Mouse (Mus musculus) liver, postnatal 0 days (tissue): ENCODE results near the gene Cd101. TPM values are rescaled to one million over a fixed set of nuclear protein-coding genes. Genes with fewer than 3 reads are reported as not detected.

Source experiments
- ATAC-seq: fragments of 200-750 bp; cut with Nextera tagmentation; 2 replicates; pipeline ENCODE4 v1.8.0; 2017; ENCODE audit warnings: mild to moderate bottlenecking, moderate library complexity
- DNase-seq: peaks from one replicate; pipeline ENCODE4 v3.0.0-alpha.2; 2016
- H3K27ac ChIP-seq: fragments of 300-500 bp; sonication (generic); 2 replicates; pipeline ENCODE4 v1.5.1; 2014; ENCODE audit warnings: antibody characterized with exemption, moderate library complexity, mild to moderate bottlenecking, low read depth
- H3K27me3 ChIP-seq: fragments of 300-500 bp; sonication (generic); 2 replicates; pipeline ENCODE4 v1.6.1; 2014; ENCODE audit warnings: low read length, control low read depth, mixed read lengths; ENCODE audit not compliant: insufficient read depth
- H3K36me3 ChIP-seq: fragments of 300-500 bp; sonication (generic); replicated peaks from 2 replicates; pipeline ENCODE4 v1.6.1; 2014; ENCODE audit warnings: mild to moderate bottlenecking, control low read depth, low read length, moderate library complexity, mixed read lengths; ENCODE audit not compliant: insufficient read depth
- H3K4me1 ChIP-seq: fragments of 300-500 bp; sonication (generic); 2 replicates; pipeline ENCODE4 v1.6.1; 2014; ENCODE audit warnings: antibody characterized with exemption, mild to moderate bottlenecking, control low read depth; ENCODE audit not compliant: insufficient read depth
- H3K4me2 ChIP-seq: fragments of 300-500 bp; sonication (generic); 2 replicates; pipeline ENCODE4 v1.6.1; 2014; ENCODE audit warnings: low read depth, mild to moderate bottlenecking, low read length, moderate library complexity, mixed read lengths
- H3K4me3 ChIP-seq: fragments of 300-500 bp; sonication (generic); 2 replicates; pipeline ENCODE4 v1.5.1; 2014; ENCODE audit warnings: low read depth, low read length
- H3K9ac ChIP-seq: fragments of 300-500 bp; sonication (generic); replicated peaks from 2 replicates; pipeline ENCODE4 v1.6.1; 2014; ENCODE audit warnings: mild to moderate bottlenecking, moderate library complexity
- H3K9me3 ChIP-seq: fragments of 300-500 bp; sonication (generic); 2 replicates; pipeline ENCODE4 v1.6.1; 2016; ENCODE audit warnings: mild to moderate bottlenecking, control low read depth, low read length, mixed read lengths
- CTCF ChIP-seq: sonication (generic); IDR thresholded peaks from 2 replicates; pipeline ENCODE4 v1.5.1; 2016; ENCODE audit warnings: antibody characterized with exemption, low read depth
- EP300 ChIP-seq: IDR thresholded peaks from 2 replicates; pipeline ENCODE4 v1.6.1; 2016; ENCODE audit warnings: antibody characterized with exemption, low read depth, mild to moderate bottlenecking
- WGBS: fragments of 180-500 bp; shearing (Covaris S2); extraction: QIAGEN DNeasy Blood & Tissue Kit; methylation state at CpG from one replicate; pipeline ENCODE4 v1.1.7; 2014; ENCODE audit not compliant: insufficient replicate concordance; 5-methylcytosine and 5-hydroxymethylcytosine counted together
- polyA plus RNA-seq: library from polyadenylated mRNA; unstranded; fragments of >200 nt; fragmentation: Nextera tagmentation; extraction: Ambion mirVana; gene quantifications from 2 replicates; pipeline ENCODE4 v1.2.1, GENCODE M21; 2015

Gene Cd101
- polyA plus RNA-seq, 1 experiment from 2014 or later = 0.12 TPM

- H3K4me2 ChIP-seq = peak within 1 kb of the TSS; percentile 68
- no peaks in the 10 kb centered on the region for H3K9me3 ChIP-seq
- ATAC-seq (peak; percentile 100), DNase-seq (peak; percentile 95)
- under 1% methylated on average over 40 of the region's 40 CpGs for WGBS
- H3K9ac ChIP-seq = peak within 1 kb of the TSS; percentile 74
- peaks cover 8% of the 10 kb centered on the region for H3K4me1 ChIP-seq
- peak within 1 kb of the TSS; percentile 67 for H3K4me3 ChIP-seq
- TF ChIP-seq CTCF (no peak), EP300 (no peak)
- H3K36me3 ChIP-seq = no peaks in the 10 kb centered on the region
- no peak within 1 kb of the TSS for H3K27ac ChIP-seq
- H3K27me3 ChIP-seq = no peaks in the 10 kb centered on the region
These were observed 60.0 kb downstream of the Cd101 start, which contains the start of gene Ttf2 for GRCm38 (mm10) chr3:100969176-100969917. Ttf2 (minus strand) TSS chr3:100969663.

DNA sequence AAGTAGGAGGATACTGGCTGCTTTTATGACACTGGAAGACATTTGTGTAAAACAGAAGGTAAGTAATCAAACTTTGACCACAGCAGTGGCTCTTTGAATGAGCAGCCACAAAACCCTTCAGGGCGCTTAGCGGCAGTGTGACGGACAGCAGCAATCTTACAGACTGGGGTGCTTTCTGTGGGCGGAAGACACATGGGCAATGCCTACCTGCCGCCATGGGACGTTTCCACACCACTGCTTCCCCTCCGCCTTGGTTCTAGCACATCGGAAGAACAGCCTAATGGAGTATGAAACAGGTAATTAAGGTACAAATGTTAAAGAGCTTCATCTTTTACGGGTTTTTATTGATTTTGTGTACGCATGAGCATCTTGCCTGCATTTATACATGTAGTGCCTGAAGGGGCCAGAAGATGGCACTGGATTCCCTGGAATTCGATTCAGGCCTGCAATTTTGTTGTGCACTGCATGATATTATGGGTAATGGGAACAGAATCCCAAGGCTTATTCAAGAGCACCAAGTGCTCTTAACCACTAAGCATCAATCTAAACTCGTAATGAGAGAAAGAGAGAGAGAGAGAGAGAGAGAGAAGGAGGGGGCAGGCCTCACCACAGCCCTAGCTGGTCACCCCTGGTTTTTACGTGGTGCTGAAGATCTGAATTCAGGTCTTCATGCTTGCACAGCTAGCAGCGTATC is 65.4 kb downstream of the Cd101 start:
- no peak for DNase-seq

DNA sequence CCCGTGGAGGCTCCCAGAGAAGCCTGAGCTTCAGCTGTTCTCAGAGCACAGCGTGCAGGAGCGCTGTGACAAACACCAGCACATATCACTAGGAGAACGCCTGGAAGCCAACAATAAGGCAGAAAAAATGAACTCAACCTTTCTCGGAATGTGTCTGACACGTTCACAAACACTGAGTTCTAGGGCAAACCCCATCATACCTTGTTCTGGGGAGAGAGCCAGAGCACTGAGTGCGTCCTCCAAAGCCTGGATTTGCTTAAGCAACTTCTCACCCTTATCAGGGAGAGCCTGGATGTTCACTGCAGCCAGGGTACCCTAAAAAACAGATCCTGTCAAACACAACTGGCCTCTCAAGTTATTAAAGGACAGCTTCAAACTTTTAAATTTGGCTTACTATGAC is 67.9 kb downstream of the Cd101 start:
- Histone ChIP-seq H3K9ac (no peak overlapping the region), H3K4me2 (no peak overlapping the region), H3K4me3 (no peak overlapping the region), H3K27me3 (no peaks in the 10 kb centered on the region), H3K9me3 (no peaks in the 10 kb centered on the region), H3K27ac (no peak overlapping the region), H3K36me3 (peaks cover 53% of the 10 kb centered on the region), H3K4me1 (no peaks in the 10 kb centered on the region)
- ATAC-seq (no peak), DNase-seq (no peak)
- 79% methylated on average over 7 of the region's 7 CpGs for WGBS
- TF ChIP-seq EP300 (no peak), CTCF (no peak)

More for the DNA sequence above, 65.4 kb downstream of the Cd101 start:
- no peak overlapping the region for H3K4me3 ChIP-seq
- peaks cover 39% of the 10 kb centered on the region for H3K36me3 ChIP-seq
- H3K27ac ChIP-seq = no peak overlapping the region
- WGBS = 84% methylated on average over 14 of the region's 14 CpGs
- no peak for TF ChIP-seq EP300
- peak; percentile 67 for TF ChIP-seq CTCF
- no peak overlapping the region for H3K9ac ChIP-seq
- ATAC-seq = no peak
- H3K4me2 ChIP-seq = no peak overlapping the region
- H3K27me3 ChIP-seq = no peaks in the 10 kb centered on the region
- H3K9me3 ChIP-seq = no peaks in the 10 kb centered on the region
- H3K4me1 ChIP-seq = peaks cover 4% of the 10 kb centered on the region

DNA sequence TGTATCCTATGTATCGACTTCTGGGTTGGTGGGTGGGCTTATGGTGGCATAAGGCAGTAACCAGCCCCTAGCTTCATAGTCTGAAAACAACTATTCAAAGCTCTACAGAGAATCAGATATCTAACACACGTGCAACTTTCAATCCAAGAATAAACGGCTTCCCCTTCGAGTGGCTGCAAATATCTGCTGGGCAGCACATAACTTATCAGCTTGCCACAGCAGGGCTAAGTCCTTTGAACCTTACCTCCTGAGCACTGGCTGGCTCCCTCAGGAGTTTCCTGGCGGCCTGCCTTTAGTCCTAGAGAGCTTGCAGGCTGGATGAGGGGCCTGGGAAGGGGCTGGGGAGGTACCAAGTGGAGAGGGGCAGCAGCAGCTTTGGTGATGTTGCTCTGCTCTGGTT is 68.3 kb downstream of the Cd101 start:
- Histone ChIP-seq H3K9me3 (no peaks in the 10 kb centered on the region), H3K36me3 (peaks cover 56% of the 10 kb centered on the region), H3K4me2 (no peak overlapping the region), H3K4me3 (no peak overlapping the region), H3K27me3 (no peaks in the 10 kb centered on the region), H3K9ac (no peak overlapping the region), H3K27ac (no peak overlapping the region), H3K4me1 (no peaks in the 10 kb centered on the region)
- 56% methylated on average over 5 of the region's 5 CpGs for WGBS
- TF ChIP-seq EP300 (no peak), CTCF (no peak)
- DNase-seq (no peak), ATAC-seq (no peak)

DNA sequence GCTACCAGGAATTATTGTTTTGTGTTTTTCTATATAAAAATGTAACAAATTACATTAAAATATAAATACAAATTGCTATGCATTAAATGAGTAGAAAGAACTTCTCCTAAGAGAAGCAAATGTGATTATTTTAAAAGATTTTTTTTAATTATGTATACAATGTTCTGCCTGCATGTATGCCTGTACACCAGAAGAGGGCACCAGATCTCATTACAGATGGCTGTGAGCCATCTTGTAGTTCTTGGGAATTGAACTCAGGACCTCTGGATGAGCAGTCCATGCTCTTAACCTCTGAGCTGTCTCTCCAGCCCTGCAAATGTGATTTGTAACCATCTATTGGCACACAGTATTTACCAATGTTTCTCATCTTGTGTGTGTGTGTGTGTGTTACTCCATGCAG is 74.7 kb downstream of the Cd101 start:
- H3K27me3 ChIP-seq = no peaks in the 10 kb centered on the region
- no peak for ATAC-seq
- H3K27ac ChIP-seq = no peak overlapping the region
- no peaks in the 10 kb centered on the region for H3K4me1 ChIP-seq
- H3K4me3 ChIP-seq = no peak overlapping the region
- TF ChIP-seq CTCF = peak; percentile 43
- no peak for TF ChIP-seq EP300
- H3K36me3 ChIP-seq = peaks cover 70% of the 10 kb centered on the region
- H3K9me3 ChIP-seq = no peaks in the 10 kb centered on the region
- H3K4me2 ChIP-seq = no peak overlapping the region
- DNase-seq = no peak
- H3K9ac ChIP-seq = no peak overlapping the region

DNA sequence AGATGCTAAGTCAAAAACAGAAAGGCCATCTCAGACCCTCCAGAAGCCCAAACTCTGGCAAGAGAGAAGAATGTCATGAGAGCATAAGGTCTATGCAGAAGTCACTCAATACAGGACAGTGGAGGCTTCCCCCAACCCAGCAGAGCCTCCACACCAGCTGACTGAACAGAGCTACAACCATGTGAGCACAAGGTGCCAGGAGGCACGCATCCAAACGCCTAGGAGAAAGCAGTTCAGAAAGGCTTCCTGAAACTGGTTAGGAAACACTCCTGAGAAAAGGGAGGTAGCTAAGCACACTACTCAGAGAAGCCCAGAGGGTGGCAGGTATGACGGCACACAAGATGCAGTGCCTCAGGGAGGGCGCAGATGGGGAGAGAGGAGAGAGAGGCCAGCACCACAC is 77.8 kb downstream of the Cd101 start:
- Histone ChIP-seq H3K4me3 (no peak overlapping the region), H3K4me1 (no peaks in the 10 kb centered on the region), H3K27me3 (no peaks in the 10 kb centered on the region), H3K4me2 (no peak overlapping the region), H3K27ac (no peak overlapping the region), H3K36me3 (peaks cover 75% of the 10 kb centered on the region), H3K9ac (no peak overlapping the region), H3K9me3 (no peaks in the 10 kb centered on the region)
- no peak for DNase-seq
- TF ChIP-seq CTCF (no peak), EP300 (no peak)
- 86% methylated on average over 4 of the region's 4 CpGs for WGBS
- ATAC-seq = no peak
